Mouse (Mus musculus): ENCODE measurements around the gene Galr3. TPM values are rescaled to one million over a fixed set of nuclear protein-coding genes. Genes with fewer than 3 reads are reported as not detected.

The Galr3 gene
- total and polyA plus RNA-seq, 3 experiments = 2.6 to 4.5 TPM; not detected in 1

- peak; percentile 80 for TF ChIP-seq SMC3 (IDR thresholded peaks at IDR 0.05; ENCODE audit: low read depth, low read length)
- TF ChIP-seq UBTF (IDR thresholded peaks at IDR 0.05; ENCODE audit: borderline replicate concordance, insufficient read depth, low read depth, low read length) = no peak
- TF ChIP-seq BHLHE40 (IDR thresholded peaks at IDR 0.05; ENCODE audit: borderline replicate concordance, low read depth, low read length) = no peak; the same call in 1 of the 2 replicates
- no peak for TF ChIP-seq TCF12 (IDR thresholded peaks at IDR 0.05; ENCODE audit: low read depth, low read length)
- no peak for TF ChIP-seq CHD2 (IDR thresholded peaks at IDR 0.05; ENCODE audit: low read length)
- no peak for TF ChIP-seq ZKSCAN1 (IDR thresholded peaks at IDR 0.05; ENCODE audit: low read depth, low read length)
- TF ChIP-seq MYC (IDR thresholded peaks at IDR 0.05; ENCODE audit: low read depth, low read length) = no peak
- no peak for TF ChIP-seq TBP (IDR thresholded peaks at IDR 0.05; ENCODE audit: low read depth, low read length)
- TF ChIP-seq MEF2A (IDR thresholded peaks at IDR 0.05; ENCODE audit: extremely low read depth, insufficient replicate concordance, low read depth, low read length, poor library complexity, severe bottlenecking) = no peak
- no peak for TF ChIP-seq EP300 (IDR thresholded peaks at IDR 0.05; ENCODE audit: low read depth in 1 of 2, low read length in 2 of 2)
- TF ChIP-seq TAL1 (IDR thresholded peaks at IDR 0.05; ENCODE audit: low read length) = no peak
- peak; percentile 78 for TF ChIP-seq MXI1 (IDR thresholded peaks at IDR 0.05; ENCODE audit: low read depth, low read length)
- TF ChIP-seq NRF1 (IDR thresholded peaks at IDR 0.05; ENCODE audit: insufficient read depth, low read depth, low read length, poor library complexity, severe bottlenecking) = no peak
- TF ChIP-seq POLR2AphosphoS5 (IDR thresholded peaks at IDR 0.05; ENCODE audit: borderline replicate concordance, low read depth, low read length) = no peak
- no peak for TF ChIP-seq ELF1 (IDR thresholded peaks at IDR 0.05; ENCODE audit: low read depth, low read length)
- peak; percentile 73 for TF ChIP-seq ZC3H11A (IDR thresholded peaks at IDR 0.05; ENCODE audit: low read depth, low read length)
- no peak for TF ChIP-seq JUND (IDR thresholded peaks at IDR 0.05; ENCODE audit: low read depth, low read length)
- peak; percentile 35; the same call in 1 of the 2 replicates for TF ChIP-seq MAZ (IDR thresholded peaks at IDR 0.05; ENCODE audit: low read depth, low read length)
These were observed 2.8 kb upstream of the Galr3 start (continued) for GRCm38 (mm10) chr15:79038853-79039252.

GRCm38 (mm10) chr15:79040501-79041416, 926 bp upstream of the Galr3 start:
- Histone ChIP-seq H3K27me3 (ENCODE audit: control insufficient read depth in 1 of 2, insufficient read depth in 2 of 2, low read length in 2 of 2) (no peaks in the 10 kb centered on the region), H3K4me1 (ENCODE audit: control insufficient read depth in 1 of 2, insufficient read depth in 2 of 2, low read length in 2 of 2) (peaks cover 0 to 12% of the 10 kb centered on the region in 2 experiments; a peak in 2 of 4 replicates)
- TF ChIP-seq SMC3 (IDR thresholded peaks at IDR 0.05; ENCODE audit: low read depth, low read length) (no peak), TCF12 (IDR thresholded peaks at IDR 0.05; ENCODE audit: low read depth, low read length) (peak; percentile 60), USF2 (IDR thresholded peaks at IDR 0.05; ENCODE audit: borderline replicate concordance in 1 of 2, insufficient read depth in 1 of 2, low read depth in 1 of 2, low read length in 2 of 2) (no peak), POLR2AphosphoS5 (IDR thresholded peaks at IDR 0.05; ENCODE audit: borderline replicate concordance, low read depth, low read length) (no peak), RCOR1 (IDR thresholded peaks at IDR 0.05; ENCODE audit: low read depth, low read length) (no peak), MYC (IDR thresholded peaks at IDR 0.05; ENCODE audit: low read depth, low read length) (peak; percentile 97), E2F4 (IDR thresholded peaks at IDR 0.05; ENCODE audit: borderline replicate concordance, low read depth, low read length) (no peak), KAT2A (conservative IDR thresholded peaks at IDR 0.05; ENCODE audit: low read depth, low read length) (no peak), BHLHE40 (IDR thresholded peaks at IDR 0.05; ENCODE audit: borderline replicate concordance, low read depth, low read length) (peak; percentile 89), CTCF (IDR thresholded peaks at IDR 0.05 in 2 of 3, conservative IDR thresholded peaks at IDR 0.05 in 1 of 3; ENCODE audit: control insufficient read depth in 1 of 3, insufficient read depth in 1 of 3, low read depth in 2 of 3, low read length in 3 of 3, poor library complexity in 1 of 3, severe bottlenecking in 1 of 3) (peak in 1 of 3 experiments; percentile 3; a peak in 1 of 6 replicates), CHD2 (IDR thresholded peaks at IDR 0.05; ENCODE audit: low read length) (no peak), SIN3A (IDR thresholded peaks at IDR 0.05; ENCODE audit: low read length) (peak; percentile 74), MEF2A (IDR thresholded peaks at IDR 0.05; ENCODE audit: extremely low read depth, insufficient replicate concordance, low read depth, low read length, poor library complexity, severe bottlenecking) (no peak), USF1 (IDR thresholded peaks at IDR 0.05; ENCODE audit: low read depth, low read length) (no peak), ELF1 (IDR thresholded peaks at IDR 0.05; ENCODE audit: low read depth, low read length) (no peak; the same call in 1 of the 2 replicates), ETS1 (IDR thresholded peaks at IDR 0.05; ENCODE audit: low read depth, low read length) (peak; percentile 30; the same call in 1 of the 2 replicates), TBP (IDR thresholded peaks at IDR 0.05; ENCODE audit: low read depth, low read length) (peak; percentile 58; the same call in 1 of the 2 replicates), ZMIZ1 (IDR thresholded peaks at IDR 0.05; ENCODE audit: low read depth, low read length) (peak; percentile 66; the same call in 1 of the 2 replicates), CHD1 (IDR thresholded peaks at IDR 0.05; ENCODE audit: low read depth, low read length) (no peak), MXI1 (IDR thresholded peaks at IDR 0.05; ENCODE audit: low read depth, low read length) (peak; percentile 97), HCFC1 (IDR thresholded peaks at IDR 0.05; ENCODE audit: low read depth, low read length) (peak; percentile 48; the same call in 1 of the 2 replicates)

More at GRCm38 (mm10) chr15:79040501-79041416, 926 bp upstream of the Galr3 start:
- Histone ChIP-seq H3K9me3 (replicated peaks; ENCODE audit: insufficient read depth, low read length) (no peaks in the 10 kb centered on the region), H3K9ac (ENCODE audit: control insufficient read depth, low read depth, low read length, poor library complexity, severe bottlenecking) (peak overlapping the region; percentile 75), H3K36me3 (ENCODE audit: control insufficient read depth in 1 of 2, insufficient read depth in 2 of 2, low read length in 2 of 2) (no peaks in the 10 kb centered on the region), H3K27ac (ENCODE audit: control insufficient read depth, low read depth, low read length) (peak overlapping the region; percentile 44), H3K4me3 (ENCODE audit: control insufficient read depth in 1 of 2, insufficient read depth in 1 of 2, low read depth in 2 of 2, low read length in 2 of 2) (peak overlapping the region; percentile 71 to 80), H3K79me2 (ENCODE audit: control insufficient read depth, insufficient read depth, low read length, poor library complexity) (no peaks in the 10 kb centered on the region; the same call in 1 of the 2 replicates)
- DNase-seq (ENCODE audit: low read depth, low spot score) = peak; percentile 88
